Mouse (Mus musculus) megakaryocyte, adult 5-6 weeks (primary cell): Measurements from ENCODE around the gene Fxyd5. TPM values are rescaled to one million over a fixed set of nuclear protein-coding genes. Genes with fewer than 3 reads are reported as not detected.

ENCODE experiments used
- ATAC-seq: 2 replicates; pipeline ENCODE4 v1.8.0; 2016; ENCODE audit warnings: mild to moderate bottlenecking, inconsistent platforms; ENCODE audit not compliant: poor library complexity, severe bottlenecking
- total RNA-seq, 2 experiments: library from RNA; stranded (forward) in 1 of 2; stranded (reverse) in 1 of 2; fragments of 153-499, 151-499 nt in 1 of 2; fragments of 221-1000, 200-1000 nt in 1 of 2; gene quantifications; 2 replicates each; pipeline versions ENCODE4 v1.2.3 to v1.2.4; 2015 to 2017

Gene Fxyd5
- total RNA-seq, 2 experiments from 2014 or later = 807 to 1,077 TPM

DNA sequence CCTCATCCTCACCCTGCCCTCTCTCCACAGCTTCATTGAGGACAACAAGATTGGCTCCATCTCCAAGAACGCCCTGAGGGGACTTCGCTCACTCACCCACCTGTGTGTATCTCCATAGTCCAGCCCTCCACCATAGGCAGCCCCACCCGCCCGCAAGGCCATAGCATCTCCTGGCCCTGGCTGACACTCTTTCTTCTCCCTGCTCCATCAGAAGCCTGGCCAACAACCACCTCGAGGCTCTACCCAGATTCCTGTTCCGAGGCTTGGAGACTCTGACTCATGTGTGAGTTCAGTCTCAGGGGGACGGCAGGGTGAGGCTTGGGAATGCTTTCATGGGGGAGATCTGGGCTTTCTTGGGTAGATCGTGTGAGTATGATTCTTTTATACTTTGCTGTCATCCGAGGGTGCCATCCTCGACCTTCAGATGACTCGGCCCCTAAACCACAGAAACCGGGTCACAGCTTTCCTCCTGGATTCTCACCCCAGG, 20.8 kb upstream of the Fxyd5 start:
- ATAC-seq = no peak

DNA sequence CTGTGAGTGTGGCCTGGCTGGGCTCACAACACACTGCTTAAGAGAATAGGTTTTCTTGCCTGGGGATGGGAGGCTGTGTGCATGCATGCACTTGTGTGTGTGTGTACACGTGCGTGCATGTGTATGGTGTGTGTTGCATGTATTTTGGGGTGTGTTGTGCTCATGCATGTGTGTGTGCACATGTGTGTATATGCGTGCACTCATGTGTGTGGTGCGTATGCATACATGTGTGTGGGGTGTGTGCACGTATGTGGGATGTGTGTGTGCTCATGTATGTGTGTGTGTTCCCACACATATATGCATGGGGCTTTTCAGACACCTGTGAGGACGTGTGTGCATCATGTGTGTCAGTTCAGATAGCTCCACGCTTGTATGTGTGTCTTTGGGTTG, 18.3 kb upstream of the Fxyd5 start:
- no peak for ATAC-seq

DNA sequence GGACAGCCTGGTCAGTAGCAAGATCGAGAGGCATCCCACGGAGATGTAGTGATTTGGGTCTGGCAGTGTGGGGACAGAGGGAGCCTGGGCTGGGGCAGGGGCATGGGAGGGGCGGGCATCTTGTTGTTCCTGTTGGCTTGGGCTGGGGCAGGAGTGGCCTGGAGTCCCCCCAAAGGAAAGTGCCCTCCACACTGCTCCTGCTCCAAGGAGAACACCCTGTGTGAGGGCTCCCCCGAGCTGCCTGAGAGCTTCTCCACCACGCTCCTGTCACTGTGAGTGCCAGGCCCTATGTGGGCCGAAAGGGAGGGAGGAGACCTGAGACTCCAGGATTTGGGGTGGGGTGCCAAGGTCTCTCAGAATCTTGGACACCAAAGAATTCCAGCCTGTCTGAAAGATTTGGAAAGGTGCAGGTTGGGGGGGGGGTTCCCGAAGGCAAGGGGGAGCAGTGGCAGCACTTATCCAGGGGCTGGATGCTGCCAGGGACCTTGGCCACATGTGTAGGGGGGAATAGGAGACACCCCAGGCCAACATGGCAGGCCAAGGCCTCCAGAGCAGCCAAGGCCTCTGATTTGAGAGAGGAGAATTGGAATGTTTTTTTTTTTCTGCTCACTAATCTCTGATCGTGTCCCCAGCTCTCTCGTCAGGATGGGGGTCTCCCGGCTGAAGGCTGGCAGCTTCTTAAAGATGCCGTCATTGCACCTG, 17.8 kb upstream of the Fxyd5 start:
- ATAC-seq = no peak

DNA sequence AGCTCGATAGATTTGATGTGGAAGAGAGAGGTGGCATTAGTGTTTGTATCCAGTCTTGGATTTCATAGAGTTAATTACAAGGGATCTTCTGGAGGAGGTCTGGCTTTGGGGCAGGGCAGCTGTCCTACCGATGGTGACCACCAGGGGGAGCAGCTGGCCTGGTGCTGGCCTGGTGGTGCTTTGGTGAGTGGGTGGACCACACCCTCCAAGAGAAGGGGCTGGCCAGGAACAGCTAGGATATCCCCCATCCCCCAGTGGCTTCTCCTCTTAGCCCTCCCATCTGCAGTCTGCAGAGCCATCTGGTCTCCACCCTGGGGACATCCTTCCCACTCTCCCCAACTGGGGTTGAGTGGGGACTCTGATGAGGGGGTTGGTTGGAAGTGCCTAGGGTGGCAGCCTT, 16.8 kb upstream of the Fxyd5 start, which contains the start of gene Lgi4:
TSS of gene Lgi4 (plus strand) at position 235 of the 400 bp plus-strand sequence.
- ATAC-seq = peak; percentile 96

DNA sequence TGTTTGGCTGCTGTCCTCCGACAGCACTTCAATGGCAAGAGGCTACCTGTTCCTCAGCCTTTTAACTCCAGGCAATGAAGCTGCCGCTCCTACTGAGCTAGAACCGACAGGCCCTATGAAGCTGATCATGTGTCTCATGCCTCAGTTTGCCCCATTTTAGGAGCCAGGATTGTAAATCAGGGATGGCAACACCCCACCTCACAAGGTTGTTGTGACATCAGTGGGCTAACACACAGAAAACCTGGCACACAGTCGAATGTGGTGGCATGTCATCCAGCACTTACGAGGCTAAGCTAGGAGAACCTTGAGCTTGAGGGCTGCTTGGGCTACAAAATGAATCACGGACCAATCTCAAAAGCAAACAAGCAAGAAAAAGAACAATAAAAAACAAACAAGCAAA, 15.9 kb upstream of the Fxyd5 start:
- no peak for ATAC-seq

DNA sequence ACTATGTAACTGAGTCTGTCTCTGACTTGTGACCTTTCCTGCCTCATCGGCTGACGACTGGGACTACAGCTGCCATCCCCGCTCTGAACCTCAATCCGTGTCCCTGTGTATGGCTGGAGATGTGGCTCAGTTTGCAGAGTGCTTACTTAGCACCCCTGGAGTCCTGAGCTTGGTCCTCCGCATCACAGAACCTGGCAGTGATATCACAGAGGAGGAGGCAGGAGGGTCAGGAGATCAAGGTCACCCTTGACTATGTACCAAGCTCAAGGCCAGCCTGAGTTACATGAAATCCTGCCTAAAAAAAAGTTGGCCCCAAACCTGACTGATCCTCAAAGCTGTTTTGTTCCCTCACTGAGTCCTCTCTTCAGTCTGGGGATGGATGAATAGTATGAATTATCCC, 15.4 kb upstream of the Fxyd5 start:
- no peak for ATAC-seq

DNA sequence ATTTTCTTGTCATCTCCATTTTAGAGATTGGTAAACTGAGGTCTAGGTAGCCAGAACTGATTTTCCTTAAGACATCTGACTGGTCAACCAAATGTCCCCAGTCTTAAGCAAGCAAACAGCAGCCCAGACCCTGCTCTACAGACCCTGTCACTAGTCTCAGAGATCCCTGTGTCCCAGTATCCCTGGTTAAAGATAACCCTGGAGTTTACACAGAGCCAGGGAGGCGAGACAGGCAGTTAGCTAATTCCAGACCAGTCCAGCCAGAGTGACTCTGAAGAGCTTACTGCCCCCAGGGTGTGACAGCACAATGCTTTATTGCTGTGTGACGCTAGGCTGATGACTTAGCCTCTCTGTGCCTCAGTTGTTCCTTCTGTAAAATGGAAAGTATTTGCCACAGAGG, 14.8 kb upstream of the Fxyd5 start, which contains the start of gene Fxyd1:
TSS of gene Fxyd1 (minus strand) at position 129 of the 400 bp plus-strand sequence.
- ATAC-seq = no peak

DNA sequence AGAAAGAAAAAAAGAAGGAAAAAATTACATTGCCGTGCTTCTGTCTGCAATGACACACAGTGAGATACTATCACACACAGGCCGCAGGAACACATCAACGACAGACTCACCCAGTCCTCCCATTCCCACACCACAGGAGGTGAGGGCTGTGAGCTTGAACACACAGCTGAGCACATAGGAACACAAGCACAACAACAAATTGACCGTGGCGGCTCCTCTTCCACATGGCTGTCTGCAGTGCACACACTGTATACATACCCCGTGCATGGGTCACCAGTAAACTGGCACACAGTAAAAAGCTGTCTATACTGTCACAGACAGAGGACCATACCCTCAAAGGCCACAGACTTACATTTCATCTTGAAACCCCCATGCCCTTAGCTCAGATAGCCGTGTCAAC, 14.2 kb upstream of the Fxyd5 start:
- ATAC-seq = no peak

DNA sequence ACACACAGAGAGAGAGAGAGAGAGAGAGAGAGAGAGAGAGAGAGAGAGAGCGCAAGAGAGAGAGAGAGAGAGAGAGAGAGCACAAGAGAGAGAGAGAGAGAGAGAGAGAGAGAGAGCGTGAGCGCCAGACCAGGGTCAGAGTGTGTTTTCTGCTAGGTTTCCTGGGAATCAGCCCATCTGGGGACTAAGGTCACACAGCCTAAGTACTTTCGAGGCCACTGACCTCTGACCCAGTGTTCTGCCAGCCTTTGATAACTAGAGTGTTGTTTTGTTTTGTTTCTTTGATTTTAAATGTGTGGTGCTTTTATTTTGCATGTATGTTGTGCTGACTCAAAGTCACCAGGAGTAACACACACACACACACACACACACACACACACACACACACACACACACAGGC, 13.6 kb upstream of the Fxyd5 start:
- ATAC-seq = no peak

DNA sequence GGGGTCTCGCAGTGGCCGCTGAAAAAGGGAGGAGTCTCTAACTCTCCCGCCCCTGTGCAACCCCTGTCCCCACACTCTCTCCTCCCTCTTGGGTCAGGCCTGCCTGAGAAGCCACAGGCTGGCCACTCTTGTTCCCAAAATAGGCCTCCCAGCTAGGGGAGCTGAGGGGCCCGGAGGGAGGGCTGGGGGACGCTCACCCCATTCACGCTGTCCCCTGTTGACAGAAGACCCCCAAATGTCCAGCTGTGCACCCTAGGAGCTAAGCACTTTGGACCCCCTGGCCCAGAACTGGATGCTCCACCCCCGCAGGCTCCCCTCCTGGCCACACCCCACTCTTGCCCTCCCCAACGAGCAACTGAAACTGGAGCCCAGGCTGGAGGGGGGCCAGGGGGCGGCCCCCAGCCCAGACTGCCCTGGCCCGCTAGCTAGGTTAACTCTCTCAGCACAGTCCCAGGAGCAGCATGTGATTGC, 13.1 kb upstream of the Fxyd5 start:
- ATAC-seq = no peak

DNA sequence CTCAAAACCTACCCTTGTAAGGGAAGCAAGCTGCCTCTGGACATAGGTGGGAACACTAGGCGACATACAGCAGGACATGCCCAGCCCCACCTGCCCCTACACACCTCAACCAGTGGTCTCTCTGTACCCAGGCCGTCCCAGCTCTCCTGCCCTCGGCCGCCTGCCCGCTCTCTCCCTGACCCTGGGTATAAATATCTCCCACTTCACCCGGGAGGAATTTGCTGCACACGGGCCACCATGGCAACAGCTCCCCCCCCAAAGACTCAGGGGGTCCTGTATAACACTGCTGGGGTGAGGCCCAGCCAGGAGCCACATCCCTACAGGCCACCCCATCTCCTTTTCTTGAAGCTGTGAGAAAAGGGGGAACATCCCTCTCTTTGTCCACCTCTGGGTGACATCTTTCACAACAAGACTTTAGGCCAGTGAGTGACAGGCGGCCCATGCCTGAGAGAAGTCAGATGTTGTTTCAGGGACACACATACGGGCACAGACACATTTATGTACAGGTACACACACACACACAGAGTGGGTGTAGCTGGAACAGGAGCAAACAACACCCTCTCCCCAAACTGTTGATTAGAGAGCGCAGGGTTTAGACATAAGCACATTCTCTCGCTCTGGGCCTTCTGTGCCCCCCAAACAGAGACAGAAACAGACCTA, 12.5 kb upstream of the Fxyd5 start:
- no peak for ATAC-seq

DNA sequence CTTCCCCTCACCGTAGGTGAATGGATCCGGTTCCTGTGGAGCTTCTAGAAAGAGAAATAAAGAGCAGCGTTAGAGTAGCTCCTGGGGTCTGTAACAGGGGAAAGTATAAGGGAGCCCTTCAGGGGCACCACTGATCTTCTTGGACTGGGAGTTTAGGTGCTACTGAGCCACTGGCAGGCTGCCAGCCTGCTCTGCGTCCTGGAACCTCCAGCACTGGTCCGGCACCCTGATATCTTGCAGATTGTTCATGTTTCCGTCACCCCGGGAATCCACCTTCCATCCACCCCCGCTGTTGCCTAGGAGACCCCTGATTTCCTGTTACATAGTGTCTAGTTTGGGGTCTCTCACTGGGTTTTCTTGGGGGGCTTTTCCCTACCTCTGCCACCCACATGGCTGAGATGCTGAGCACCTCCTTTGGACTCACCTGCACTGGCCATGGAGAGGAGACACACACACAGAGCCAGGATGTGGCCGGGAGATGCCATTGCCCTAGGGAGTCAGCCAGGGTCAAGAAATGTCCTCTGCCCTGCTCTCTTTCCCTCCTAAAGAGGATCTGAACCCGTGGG, 11.7 kb upstream of the Fxyd5 start:
- no peak for ATAC-seq

DNA sequence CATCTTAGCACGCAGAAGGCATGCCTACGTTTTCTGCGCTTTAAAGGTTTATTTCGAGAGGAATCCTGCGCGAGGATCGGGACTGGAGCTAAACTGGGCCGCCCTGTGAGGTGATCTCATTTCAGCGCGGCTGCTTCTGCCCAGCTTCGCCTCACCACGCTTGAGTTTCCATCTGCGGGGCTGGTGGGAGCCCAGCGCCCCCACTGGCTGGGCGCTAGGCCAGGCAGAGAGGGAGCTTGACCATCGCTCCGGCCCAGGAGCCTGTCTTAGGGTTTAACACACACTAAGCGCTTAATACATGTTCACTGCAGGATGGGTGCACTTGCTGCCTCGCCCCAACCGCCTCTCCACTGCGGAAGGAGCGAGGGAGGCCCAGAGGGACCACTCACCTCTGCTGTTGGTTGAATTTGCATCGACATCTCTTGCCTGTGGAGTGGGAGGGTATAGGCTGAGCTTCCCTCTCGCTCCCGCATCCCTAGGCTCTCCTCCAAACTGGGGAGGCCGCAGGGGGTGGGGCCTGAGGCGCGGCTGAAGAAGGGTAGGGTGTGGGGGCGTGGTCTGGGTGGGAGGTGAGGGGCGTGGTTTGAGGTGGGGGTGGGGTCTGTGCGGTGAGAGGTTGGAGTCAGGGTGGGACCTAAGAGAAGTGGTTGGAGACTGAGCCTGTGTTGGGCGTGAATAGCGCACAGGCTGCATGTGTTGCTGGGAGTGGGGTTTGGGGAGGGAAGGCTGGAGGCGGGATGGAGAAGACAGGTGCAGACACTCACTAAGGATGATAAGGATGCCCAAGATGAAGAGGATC, 10.6 kb upstream of the Fxyd5 start:
- ATAC-seq = peak; percentile 38; the same call in 1 of the 2 replicates

DNA sequence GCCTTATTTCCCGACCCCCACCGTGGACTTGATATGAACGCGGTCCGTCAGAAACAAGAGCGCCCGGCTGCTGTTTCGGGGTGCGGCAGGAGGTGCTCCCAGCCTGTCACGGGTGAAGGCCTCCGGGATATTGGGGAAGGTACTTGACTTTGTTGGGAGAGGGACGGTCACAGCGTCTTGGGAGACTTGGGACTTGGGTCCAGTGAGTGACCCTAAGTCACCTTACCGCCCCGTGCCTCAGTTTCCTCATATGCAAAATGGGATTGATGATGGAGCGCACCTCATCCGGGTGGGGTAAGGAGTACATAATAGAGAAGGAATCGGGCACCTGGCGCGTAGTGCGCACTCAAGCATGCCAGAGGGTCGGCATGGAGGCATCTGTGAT, 10.0 kb upstream of the Fxyd5 start:
- ATAC-seq = no peak

DNA sequence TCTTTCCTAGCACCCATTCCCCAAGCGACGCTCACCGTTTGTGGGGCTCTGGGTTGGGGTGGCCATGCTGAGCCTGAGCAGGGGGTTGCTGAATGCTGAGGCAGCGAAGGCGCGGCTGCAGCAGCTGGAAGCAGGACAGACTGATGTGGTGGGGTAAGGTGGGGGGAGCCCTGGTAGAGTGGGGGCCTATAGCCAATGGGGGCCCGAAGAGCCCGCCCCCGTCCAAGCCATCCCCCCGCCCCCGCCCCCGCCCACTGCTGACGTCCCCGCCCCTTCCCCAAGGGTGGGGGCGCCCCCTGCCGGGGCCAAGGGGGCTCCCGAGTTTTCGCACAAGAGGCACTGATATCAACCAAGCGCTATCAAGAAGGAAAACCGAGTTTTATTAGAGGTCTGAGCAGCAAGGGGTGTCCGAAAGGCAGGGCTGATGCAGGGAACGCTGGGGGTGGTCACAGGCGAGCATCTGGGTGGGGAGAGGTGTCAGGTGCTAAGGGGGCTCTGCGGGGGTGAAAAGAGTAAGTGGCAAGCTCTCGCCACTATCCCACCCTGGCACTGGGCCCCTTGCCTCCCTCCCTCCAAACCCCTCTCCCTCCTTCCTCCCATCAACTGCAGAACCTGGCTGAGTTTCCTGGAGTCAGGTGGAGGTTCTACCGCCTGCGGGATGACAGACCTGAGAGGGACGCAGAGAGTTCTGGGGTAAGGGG, 9.2 kb upstream of the Fxyd5 start, which contains the start of gene Fxyd7:
TSS of gene Fxyd7 (minus strand) at position 147 of the 701 bp plus-strand sequence.
- ATAC-seq = no peak

DNA sequence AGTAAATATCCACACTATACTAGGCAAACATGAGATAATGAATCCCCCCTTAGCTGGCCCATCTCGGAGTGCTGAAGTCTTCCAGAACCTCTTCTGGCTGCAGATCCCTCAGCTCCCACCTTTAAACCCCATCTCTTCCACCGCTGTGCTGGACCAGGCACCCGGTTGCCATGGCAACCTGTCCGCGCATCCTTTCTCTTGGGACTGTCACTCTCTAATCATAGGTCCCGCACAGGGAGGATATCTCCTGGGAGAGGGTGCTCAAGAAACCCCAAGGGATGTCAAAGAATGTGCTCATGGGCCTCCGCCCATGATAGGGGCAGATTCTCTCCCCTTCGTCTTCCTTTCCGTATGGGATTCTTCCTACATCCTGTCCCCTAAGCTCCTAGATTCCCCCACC, 8.6 kb upstream of the Fxyd5 start:
- ATAC-seq = no peak

DNA sequence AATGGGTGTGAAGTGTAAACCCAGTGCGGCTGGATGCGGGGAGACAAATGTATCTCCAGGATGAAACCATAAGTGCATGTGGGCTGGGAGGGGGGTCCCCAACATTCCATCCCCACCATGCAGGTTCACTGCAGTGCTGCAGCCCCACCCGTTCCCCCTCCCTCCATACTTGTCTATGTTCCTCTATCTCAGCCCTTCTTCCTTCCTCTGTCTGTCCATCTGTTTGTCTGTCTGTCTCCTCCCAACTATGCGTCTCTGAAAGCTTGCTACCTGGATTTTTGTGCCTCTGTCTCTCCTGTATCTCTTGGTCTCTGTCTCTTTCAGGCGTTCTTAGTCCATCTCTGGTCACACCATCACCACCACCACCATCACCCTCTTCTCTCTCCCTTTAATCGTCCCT, 8.2 kb upstream of the Fxyd5 start:
- ATAC-seq = no peak

DNA sequence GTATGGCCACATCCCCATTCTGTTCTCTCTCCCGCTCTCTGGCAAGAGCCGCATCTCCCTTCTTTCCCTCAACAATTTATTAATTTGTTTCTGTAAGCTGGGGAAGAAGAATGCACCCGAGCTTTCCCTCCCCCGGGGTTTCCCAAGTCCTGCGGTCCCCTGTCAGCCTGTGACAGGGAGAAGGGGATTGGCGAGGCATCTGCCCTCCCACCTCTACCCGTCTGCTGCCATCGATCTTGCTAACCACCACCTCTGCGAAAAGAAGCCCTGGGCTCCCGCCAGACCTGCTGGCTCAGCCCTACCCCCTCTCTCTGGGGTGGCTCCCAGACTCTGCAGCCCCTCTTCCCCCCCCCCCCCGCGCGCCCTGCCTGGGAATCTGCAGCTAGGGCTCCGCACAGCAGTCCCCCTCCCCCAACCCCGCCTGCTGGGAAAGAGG, 7.6 kb upstream of the Fxyd5 start:
- no peak for ATAC-seq

DNA sequence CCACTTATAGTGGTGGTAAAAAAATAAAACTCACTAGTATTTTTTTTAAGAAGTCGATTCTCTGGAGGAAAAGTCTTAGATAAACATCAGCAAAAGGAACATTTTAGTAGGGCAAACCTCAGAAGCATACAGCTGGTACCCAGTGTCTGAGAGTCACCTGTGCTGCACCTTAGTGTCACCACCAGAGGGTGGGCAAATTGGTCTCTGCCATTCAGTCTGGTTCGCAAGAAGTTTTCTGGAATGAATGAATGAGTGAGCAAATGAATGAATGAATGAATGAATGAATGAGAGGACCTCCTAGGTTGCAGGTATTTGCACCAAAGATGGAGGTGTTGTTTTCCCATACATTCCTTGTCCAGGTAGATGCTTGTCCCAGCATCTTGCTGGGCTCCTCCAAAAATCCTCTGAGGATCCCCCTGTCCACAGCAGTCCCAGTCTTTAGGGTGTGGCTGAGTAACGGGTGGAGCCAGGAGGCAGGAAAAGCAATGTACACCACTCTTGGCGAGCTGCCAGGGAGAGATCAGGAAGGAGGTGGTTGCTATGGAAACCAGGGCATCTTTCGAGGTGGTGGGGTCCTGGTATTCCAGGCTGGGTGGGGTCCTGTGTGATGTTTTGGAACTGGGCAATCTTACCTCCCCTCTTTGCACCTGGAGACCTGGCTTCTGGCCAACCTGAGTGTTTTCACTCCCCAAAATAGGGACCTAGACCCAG, 7.0 kb upstream of the Fxyd5 start:
- no peak for ATAC-seq
